Mouse (Mus musculus) gastrocnemius, postnatal 14 days (tissue): Measurements from ENCODE around the gene Kmt5c. TPM values are rescaled to one million over a fixed set of nuclear protein-coding genes. Genes with fewer than 3 reads are reported as not detected.
A peak's percentile ranks its signal among the peaks of the same experiment; 100 is the strongest.
"Not testable (repeated sequence)": the region's sequence is repeated elsewhere in the genome, so short reads cannot be mapped to it uniquely, and the experiment has no call there.

Experiments used
- DNase-seq: peaks from one replicate; pipeline ENCODE4 v3.0.0; 2021; ENCODE audit warnings: mixed read lengths
- intact Hi-C: fragments of 180-260 bp; cut with DNase I; formaldehyde crosslinking; loops from one replicate; pipeline ENCODE4 v1.15.1; 2025; ENCODE audit warnings: low total_unique reads
- total RNA-seq, 2 experiments: library from RNA; stranded (reverse); gene quantifications; 2 replicates each; pipeline ENCODE4 v1.2.3; 2021

Gene Kmt5c
- total RNA-seq, 2 experiments from 2014 or later: 18.9 to 19.9 TPM

DNA sequence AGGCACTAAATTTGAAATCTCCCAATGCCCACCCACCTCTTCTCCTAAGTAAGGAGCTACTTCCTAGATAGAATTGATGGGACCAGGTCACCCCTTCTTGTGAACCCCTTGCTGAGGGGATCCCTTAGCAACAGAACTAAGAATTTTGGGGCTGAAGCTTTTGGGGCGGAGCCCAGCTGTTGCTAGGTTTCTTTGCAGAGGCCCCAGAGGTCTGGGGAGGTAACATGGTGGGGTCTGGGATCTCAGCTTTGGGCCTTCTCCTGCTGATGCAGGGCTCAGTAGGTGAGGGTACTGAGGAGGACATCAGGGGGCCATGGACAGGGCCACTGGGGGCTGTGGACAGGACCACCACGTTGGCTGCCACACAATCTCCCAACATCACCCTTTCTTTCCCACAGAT, 42.8 kb downstream of the Kmt5c start, which contains the start of the genes Il11 and Tmem190:
TSS of gene Il11 (minus strand) at position 101 of the 400 bp plus-strand sequence.
TSS of gene Tmem190 (plus strand) at position 179 of the 400 bp plus-strand sequence.
- intact Hi-C loops: loop anchor here (5.0 kb wide), 1 partner anchor 40 kb away; the partner anchor contains the start of gene Kmt5c

DNA sequence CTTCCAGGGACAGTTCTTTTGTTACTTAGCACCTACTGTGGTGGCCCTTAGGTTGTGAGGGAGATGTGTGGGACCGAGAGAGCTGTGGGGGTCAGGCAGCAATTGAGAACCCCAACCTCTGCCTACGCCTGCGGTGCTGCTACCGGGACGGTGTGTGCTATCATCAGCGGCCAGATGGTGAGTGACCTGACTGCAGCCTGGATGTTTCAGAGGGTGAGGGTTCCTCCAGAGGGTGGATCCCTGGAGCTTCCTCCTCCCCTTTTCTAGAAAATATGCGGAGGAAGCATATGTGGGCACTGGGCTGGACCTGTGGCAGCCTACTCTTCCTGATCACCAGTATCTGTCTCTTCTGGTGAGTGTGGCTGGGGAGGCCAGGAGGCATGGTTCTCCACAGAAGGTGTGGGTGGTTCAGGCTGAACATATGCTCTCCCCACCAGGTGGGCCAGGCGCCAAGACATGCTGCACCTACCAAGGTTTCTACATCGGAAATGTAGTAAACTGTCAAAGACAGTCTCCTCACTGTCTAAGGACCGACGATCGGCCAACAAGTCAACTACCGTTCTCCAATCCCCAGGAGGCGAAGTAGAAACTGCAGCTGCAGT, 43.9 kb downstream of the Kmt5c start:
- intact Hi-C loops: loop anchor here (5.0 kb wide), 1 partner anchor 41 kb away; the partner anchor contains the start of gene Kmt5c
- no peak for DNase-seq

More for the DNA sequence above, 42.8 kb downstream of the Kmt5c start, which contains the start of the genes Il11 and Tmem190:
- no peak for DNase-seq

DNA sequence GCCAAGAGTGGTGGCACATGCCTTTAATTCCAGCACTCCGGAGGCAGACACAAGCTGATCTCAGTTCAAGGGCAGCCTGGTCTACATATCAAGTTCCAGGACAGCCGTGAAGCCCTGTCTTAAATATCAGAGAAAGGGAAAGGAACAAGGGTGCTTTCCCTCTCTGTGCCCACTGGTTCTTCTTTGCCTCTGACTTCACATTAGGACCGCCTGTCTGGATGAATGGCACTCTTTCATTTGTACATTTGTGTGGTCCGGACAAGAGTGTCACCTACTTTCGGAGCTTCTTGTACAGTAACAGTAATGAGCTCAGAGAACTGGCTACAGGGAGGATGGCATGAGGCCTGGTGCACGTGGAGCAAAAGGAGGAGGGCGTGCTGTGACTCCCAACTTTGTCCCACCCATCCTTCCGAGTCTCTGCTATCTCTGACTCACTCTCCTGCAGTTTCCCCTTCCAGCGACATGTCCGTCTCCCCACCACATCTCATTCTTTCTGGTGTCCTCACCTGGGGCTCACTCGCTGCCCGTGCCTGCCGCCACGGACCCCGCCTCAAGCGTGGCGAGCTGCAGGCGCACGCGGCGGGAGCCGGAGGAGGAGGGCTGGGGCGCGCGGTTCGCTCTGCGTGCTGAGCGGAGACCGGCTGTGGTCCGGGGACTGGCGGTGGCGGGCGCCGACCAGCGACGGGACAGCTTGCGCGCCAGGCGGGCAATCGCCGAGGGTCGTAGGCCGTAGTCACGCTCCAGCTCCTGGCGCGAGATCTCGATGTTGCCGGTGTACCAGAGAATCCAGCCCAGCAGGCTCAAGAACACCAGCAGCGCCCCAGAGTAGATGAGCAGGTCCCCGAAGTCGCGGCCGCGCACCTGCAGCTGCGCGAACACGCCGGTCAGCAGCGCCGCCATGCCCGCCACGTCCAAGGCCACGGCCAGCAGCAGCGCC, 48.9 kb downstream of the Kmt5c start:
- intact Hi-C loops: loop anchor here (5.0 kb wide), 1 partner anchor 86 kb away; no protein-coding TSS in a partner anchor
- DNase-seq: peak; percentile 64

DNA sequence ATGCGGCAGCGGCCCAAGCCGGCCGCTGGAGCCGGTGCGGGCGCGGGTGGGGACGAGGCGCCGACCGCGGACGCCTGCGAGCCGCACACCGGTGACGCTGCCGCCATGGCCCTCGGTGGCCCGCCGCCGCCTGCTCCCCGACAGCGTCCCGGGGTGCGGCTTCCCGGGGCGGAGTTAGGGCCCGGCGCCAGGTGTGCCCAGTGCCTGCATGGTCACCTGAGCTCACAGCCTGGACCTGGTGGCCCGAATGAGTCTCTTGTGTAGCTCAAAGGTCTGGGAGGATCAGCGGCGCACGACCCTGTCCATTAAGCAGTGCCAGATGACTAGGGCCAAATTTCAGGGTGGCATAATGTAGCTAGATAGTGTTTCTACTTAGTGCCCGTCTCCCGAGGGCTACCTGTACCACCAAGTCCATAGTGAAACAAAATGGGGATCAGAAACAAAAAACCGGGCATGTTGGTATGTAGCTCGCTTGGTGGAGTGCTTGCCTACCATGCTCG, 49.6 kb downstream of the Kmt5c start, which contains the start of gene Tmem238:
TSS of gene Tmem238 (minus strand) at position 221 of the 500 bp plus-strand sequence.
- intact Hi-C loops: loop anchor here (5.0 kb wide), 1 partner anchor 87 kb away; no protein-coding TSS in a partner anchor
- peak; percentile 74 for DNase-seq

DNA sequence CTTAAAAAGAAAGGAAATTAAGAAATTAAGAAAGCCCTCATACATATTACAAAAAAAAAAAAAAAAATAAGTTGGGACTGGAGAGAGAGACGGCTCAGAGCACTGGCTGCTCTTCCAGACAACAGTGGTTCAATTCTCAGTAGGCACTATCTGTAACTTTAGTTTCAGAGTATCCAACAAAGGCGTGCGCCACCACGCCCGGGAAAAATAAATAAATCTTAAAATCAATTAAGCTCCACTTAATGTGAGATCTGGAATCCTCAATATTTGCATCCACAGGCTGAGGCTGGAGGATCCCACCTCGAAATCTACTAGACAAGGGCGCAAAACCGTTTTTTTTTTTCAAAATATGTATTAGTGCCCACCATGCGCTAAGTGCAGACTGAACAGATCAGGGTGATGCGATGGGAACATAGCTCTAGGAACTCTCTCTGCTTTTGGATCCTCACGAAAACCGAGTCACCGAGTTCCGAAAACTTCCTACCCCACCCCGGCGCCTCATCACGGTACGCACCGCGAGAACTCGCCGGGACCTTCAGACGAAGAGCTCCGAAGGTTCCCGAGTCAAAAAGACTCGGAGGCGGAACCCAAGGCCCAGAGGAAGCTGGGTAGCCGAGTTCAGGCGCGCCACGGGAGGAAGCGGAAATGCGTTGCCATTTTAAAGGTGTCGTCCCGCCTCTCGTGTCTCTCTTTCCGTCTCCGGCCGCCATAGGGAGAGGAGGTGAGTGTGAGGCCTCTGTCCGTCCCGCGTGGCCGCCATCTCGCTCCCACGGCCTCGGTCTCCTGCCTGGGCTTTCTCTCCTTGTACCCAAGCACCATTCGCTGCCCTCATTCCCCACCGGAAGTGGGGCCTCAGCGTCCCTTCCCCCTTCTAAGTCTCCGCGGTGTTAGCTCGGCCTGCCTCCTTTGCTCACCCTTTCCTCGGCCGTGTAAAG, 52.6 kb downstream of the Kmt5c start, which contains the start of gene Rpl28:
TSS of gene Rpl28 (plus strand) at position 597 of the 935 bp plus-strand sequence.
- peak; percentile 95 for DNase-seq
- intact Hi-C loops: no loop called here

DNA sequence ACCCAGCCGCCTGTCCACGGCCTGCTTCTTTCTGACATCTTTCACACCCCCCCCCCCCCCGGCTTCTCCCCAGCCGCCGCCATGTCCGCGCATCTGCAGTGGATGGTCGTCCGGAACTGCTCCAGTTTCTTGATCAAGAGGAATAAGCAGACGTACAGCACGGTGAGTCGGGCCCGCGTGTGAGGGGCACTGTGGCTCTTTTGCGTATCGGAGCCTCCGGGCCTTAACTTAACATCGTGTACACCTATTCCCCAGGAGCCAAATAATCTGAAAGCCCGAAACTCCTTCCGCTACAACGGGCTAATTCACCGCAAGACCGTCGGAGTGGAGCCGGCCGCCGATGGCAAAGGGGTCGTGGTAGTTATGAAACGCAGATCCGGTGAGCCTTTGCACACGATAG, 53.3 kb downstream of the Kmt5c start:
- intact Hi-C loops, DNase-seq: not testable (repeated sequence)

DNA sequence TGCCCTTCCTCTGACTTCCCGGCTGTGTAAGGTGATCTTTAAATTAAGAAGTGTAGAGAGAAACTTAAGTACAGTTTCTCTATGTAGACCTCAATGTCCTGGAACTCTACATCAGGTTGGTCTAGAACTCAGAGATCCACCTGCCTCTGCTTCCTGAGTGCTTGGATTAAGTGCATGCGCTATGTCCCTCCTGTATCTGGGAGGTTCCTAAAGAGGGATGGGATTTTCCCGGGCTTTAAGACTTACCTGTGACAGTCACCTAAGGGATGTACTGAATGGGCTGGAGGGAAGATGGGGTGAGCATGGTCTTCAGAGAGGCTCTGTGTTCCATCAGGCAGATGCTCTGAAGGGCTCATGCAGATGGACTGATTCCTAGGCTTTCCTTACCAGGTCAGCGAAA, 53.8 kb downstream of the Kmt5c start:
- intact Hi-C loops: no loop called here
- no peak for DNase-seq

DNA sequence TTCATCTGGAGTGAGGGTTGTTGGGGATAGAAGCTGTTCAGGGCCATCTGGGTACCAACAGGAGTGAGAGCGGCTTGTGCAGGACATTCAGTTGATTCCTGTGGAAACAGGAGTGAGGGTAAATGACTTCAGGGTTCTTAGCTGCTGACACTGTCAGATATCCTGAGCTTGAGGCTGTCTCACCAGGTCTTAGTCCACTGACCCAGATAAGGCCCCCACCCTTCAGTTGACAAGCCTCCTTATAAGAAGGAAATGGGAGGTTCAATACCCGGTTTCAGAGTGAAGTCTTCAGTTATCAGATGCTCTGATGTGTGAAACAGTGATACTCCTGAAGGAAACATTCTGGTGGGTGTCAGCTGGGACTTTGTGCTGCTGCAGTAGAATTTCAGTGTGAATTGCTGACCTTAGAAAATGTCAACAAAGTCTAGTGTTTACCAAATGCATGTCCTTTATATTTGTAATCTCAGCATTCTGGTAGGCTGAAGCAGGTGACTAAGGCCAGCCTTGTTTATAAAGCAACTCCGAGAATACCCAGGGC, 54.8 kb downstream of the Kmt5c start:
- intact Hi-C loops: no loop called here
- no peak for DNase-seq

DNA sequence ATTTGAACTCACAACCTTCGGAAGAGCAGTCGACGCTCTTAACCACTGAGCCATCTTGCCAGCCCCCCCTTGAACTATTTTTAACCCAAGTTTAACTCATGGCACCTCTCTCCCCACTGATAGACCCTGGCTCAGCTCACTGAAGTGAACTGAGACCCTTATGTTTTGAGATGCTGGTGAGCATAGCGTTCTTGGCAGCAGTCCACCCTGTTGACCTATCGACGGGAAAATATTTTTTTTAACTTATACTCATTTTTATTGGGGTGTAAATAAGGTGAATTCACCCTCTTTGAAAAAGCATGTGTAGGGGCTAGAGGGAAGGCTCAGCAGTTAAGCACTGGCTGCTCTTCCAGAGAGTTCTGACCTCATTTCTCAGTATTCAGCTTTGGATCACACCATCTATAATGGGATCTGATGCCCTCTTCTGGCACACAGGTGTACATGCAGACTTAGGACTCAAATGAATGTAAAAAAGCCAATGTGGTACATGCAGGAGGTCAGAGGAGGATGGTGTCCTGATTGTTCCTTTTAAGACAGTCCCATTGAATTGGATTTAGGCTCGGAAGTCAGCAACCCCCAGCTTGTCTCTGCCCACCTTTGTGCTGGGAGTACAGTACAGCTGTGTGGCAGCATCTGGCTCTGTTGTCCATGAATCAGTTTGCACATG, 56.0 kb downstream of the Kmt5c start:
- no peak for DNase-seq
- intact Hi-C loops: no loop called here

Other genes with a start within 250 kb of the Kmt5c start
- 10 to 100 TPM; 25.3 to 36.8 TPM for gene Ppp1r12c, start 238.4 kb upstream of the Kmt5c start, total RNA-seq
- 100 to 1,000 TPM; 355 to 658 TPM for gene Tnnt1, start 223.7 kb upstream of the Kmt5c start, total RNA-seq
- gene Tnni3, start 215.9 kb upstream of the Kmt5c start, total RNA-seq: 1 to 10 TPM in 1 of 2 experiments, under 1 TPM in 1; 0.75 to 1.7 TPM
- under 1 TPM; 0.08 to 0.20 TPM for gene Dnaaf3, start 207.7 kb upstream of the Kmt5c start, total RNA-seq
- under 1 TPM in 1 of 2 experiments, not detected in 1; 0.13 TPM for gene Syt5, start 192.6 kb upstream of the Kmt5c start, total RNA-seq
- gene Ptprh, start 136.1 kb upstream of the Kmt5c start, total RNA-seq: not detected
- gene Tmem86b, start 108.7 kb upstream of the Kmt5c start, total RNA-seq: 1 to 10 TPM; 2.1 to 3.1 TPM
- gene Ppp6r1, start 81.1 kb upstream of the Kmt5c start, total RNA-seq: 10 to 100 TPM; 44.2 to 45.0 TPM
- 10 to 100 TPM; 19.7 to 20.3 TPM for gene Hspbp1, start 55.0 kb upstream of the Kmt5c start, total RNA-seq
- 1 to 10 TPM; 1.8 to 2.3 TPM for gene Brsk1, start 49.5 kb upstream of the Kmt5c start, total RNA-seq
- gene Tmem150b, start 14.9 kb upstream of the Kmt5c start, total RNA-seq: under 1 TPM in 1 of 2 experiments, not detected in 1; 0.12 TPM
- 1 to 10 TPM; 2.6 to 2.9 TPM for gene Cox6b2, start 13.0 kb downstream of the Kmt5c start, total RNA-seq
- gene Fam71e2, start 31.2 kb downstream of the Kmt5c start, total RNA-seq: not detected
- gene Il11, start 42.7 kb downstream of the Kmt5c start, total RNA-seq: under 1 TPM in 1 of 2 experiments, not detected in 1; 0.13 TPM
- gene Tmem190, start 42.8 kb downstream of the Kmt5c start, total RNA-seq: not detected
- 1 to 10 TPM; 2.5 to 4.1 TPM for gene Tmem238, start 49.5 kb downstream of the Kmt5c start, total RNA-seq
- gene Rpl28, start 52.8 kb downstream of the Kmt5c start, total RNA-seq: 100 to 1,000 TPM; 613 to 657 TPM
- gene Ube2s, start 72.5 kb downstream of the Kmt5c start, total RNA-seq: 10 to 100 TPM; 79.5 to 80.4 TPM
- gene Shisa7, start 104.6 kb downstream of the Kmt5c start, total RNA-seq: not detected
- 1 to 10 TPM; 2.4 TPM for gene Isoc2b, start 130.1 kb downstream of the Kmt5c start, total RNA-seq
- gene Isoc2a, start 137.0 kb downstream of the Kmt5c start, total RNA-seq: 10 to 100 TPM; 15.8 to 16.7 TPM
- gene Gm36210, start 166.4 kb downstream of the Kmt5c start, total RNA-seq: not detected
- 1 to 10 TPM; 7.9 to 8.4 TPM for gene Zfp628, start 175.1 kb downstream of the Kmt5c start, total RNA-seq
- gene Nat14, start 181.9 kb downstream of the Kmt5c start, total RNA-seq: 1 to 10 TPM; 2.4 to 3.3 TPM
- 10 to 100 TPM; 28.5 to 33.4 TPM for gene Ssc5d, start 185.7 kb downstream of the Kmt5c start, total RNA-seq
- 10 to 100 TPM; 39.9 to 51.4 TPM for gene Sbk2, start 224.3 kb downstream of the Kmt5c start, total RNA-seq
- 1 to 10 TPM in 1 of 2 experiments, under 1 TPM in 1; 0.33 to 1.0 TPM for gene Sbk3, start 231.1 kb downstream of the Kmt5c start, total RNA-seq